Mouse (Mus musculus): Measurements from ENCODE around the gene Ric3. TPM values are rescaled to one million over a fixed set of nuclear protein-coding genes. Genes with fewer than 3 reads are reported as not detected.
A peak's percentile ranks its signal among the peaks of the same experiment; 100 is the strongest.

The Ric3 gene
- polyA plus RNA-seq, 1 experiment from 2014 or later, result 16.1 TPM

- WGBS, result 4% methylated on average over 3 of the region's 3 CpGs
These were observed 79.5 kb downstream of the Ric3 start for GRCm38 (mm10) chr7:109003653-109004052.

GRCm38 (mm10) chr7:109001971-109002370 lies 81.2 kb downstream of the Ric3 start:
- Histone ChIP-seq H3K4me1 (replicated peaks; ENCODE audit: control insufficient read depth, insufficient read depth, low read length) (no peaks in the 10 kb centered on the region), H3K27me3 (ENCODE audit: control insufficient read depth, insufficient read depth, low read length) (no peaks in the 10 kb centered on the region), H3K36me3 (ENCODE audit: control insufficient read depth, insufficient read depth, low read length) (no peaks in the 10 kb centered on the region), H3K4me3 (ENCODE audit: low read depth, low read length) (no peak overlapping the region), H3K4me2 (ENCODE audit: low read depth, low read length, severe bottlenecking) (no peak overlapping the region), H3K9ac (ENCODE audit: low read length) (no peak overlapping the region), H3K27ac (ENCODE audit: low read depth, low read length) (no peak overlapping the region), H3K9me3 (ENCODE audit: control insufficient read depth, low read length) (no peaks in the 10 kb centered on the region)
- 86% methylated on average over 4 of the region's 4 CpGs for WGBS
- ATAC-seq (replicated peaks; ENCODE audit: low FRiP score) (no peak), DNase-seq (ENCODE audit: low spot score) (no peak)

More at GRCm38 (mm10) chr7:109003653-109004052, 79.5 kb downstream of the Ric3 start:
- Histone ChIP-seq H3K36me3 (ENCODE audit: control insufficient read depth, insufficient read depth, low read length) (no peaks in the 10 kb centered on the region), H3K27me3 (ENCODE audit: control insufficient read depth, insufficient read depth, low read length) (no peaks in the 10 kb centered on the region), H3K9ac (ENCODE audit: low read length) (no peak overlapping the region), H3K4me2 (ENCODE audit: low read depth, low read length, severe bottlenecking) (no peak overlapping the region), H3K27ac (ENCODE audit: low read depth, low read length) (no peak overlapping the region), H3K4me3 (ENCODE audit: low read depth, low read length) (no peak overlapping the region), H3K4me1 (replicated peaks; ENCODE audit: control insufficient read depth, insufficient read depth, low read length) (no peaks in the 10 kb centered on the region), H3K9me3 (ENCODE audit: control insufficient read depth, low read length) (no peaks in the 10 kb centered on the region)
- no peak for ATAC-seq (replicated peaks; ENCODE audit: low FRiP score)
- DNase-seq (ENCODE audit: low spot score), result no peak

- DNase-seq (ENCODE audit: low spot score) (peak; percentile 68), ATAC-seq (replicated peaks; ENCODE audit: low FRiP score) (peak; percentile 77)
- no peaks in the 10 kb centered on the region for H3K9me3 ChIP-seq (ENCODE audit: control insufficient read depth, low read length)
- H3K4me3 ChIP-seq (ENCODE audit: low read depth, low read length), result no peak overlapping the region
- no peaks in the 10 kb centered on the region for H3K4me1 ChIP-seq (replicated peaks; ENCODE audit: control insufficient read depth, insufficient read depth, low read length)
- 47% methylated on average over 4 of the region's 4 CpGs for WGBS
- H3K27me3 ChIP-seq (ENCODE audit: control insufficient read depth, insufficient read depth, low read length), result no peaks in the 10 kb centered on the region
- no peaks in the 10 kb centered on the region for H3K36me3 ChIP-seq (ENCODE audit: control insufficient read depth, insufficient read depth, low read length)
- no peak overlapping the region for H3K27ac ChIP-seq (ENCODE audit: low read depth, low read length)
- H3K9ac ChIP-seq (ENCODE audit: low read length), result no peak overlapping the region
- H3K4me2 ChIP-seq (ENCODE audit: low read depth, low read length, severe bottlenecking), result no peak overlapping the region
These were observed 82.7 kb downstream of the Ric3 start for GRCm38 (mm10) chr7:109000315-109000954.

GRCm38 (mm10) chr7:108996156-108996555 lies 87.0 kb downstream of the Ric3 start:
- no peaks in the 10 kb centered on the region for H3K9me3 ChIP-seq (ENCODE audit: control insufficient read depth, low read length)
- no peaks in the 10 kb centered on the region for H3K27me3 ChIP-seq (ENCODE audit: control insufficient read depth, insufficient read depth, low read length)
- no peak overlapping the region for H3K4me3 ChIP-seq (ENCODE audit: low read depth, low read length)
- no peaks in the 10 kb centered on the region for H3K4me1 ChIP-seq (replicated peaks; ENCODE audit: control insufficient read depth, insufficient read depth, low read length)
- H3K4me2 ChIP-seq (ENCODE audit: low read depth, low read length, severe bottlenecking), result no peak overlapping the region
- no peak overlapping the region for H3K27ac ChIP-seq (ENCODE audit: low read depth, low read length)
- ATAC-seq (replicated peaks; ENCODE audit: low FRiP score), result no peak
- DNase-seq (ENCODE audit: low spot score), result no peak
- WGBS, result 78% methylated on average over 6 of the region's 6 CpGs
- no peaks in the 10 kb centered on the region for H3K36me3 ChIP-seq (ENCODE audit: control insufficient read depth, insufficient read depth, low read length)
- no peak overlapping the region for H3K9ac ChIP-seq (ENCODE audit: low read length)

- no peaks in the 10 kb centered on the region for H3K9me3 ChIP-seq (ENCODE audit: control insufficient read depth, low read length)
- H3K4me3 ChIP-seq (ENCODE audit: low read depth, low read length), result no peak overlapping the region
- no peaks in the 10 kb centered on the region for H3K36me3 ChIP-seq (ENCODE audit: control insufficient read depth, insufficient read depth, low read length)
- DNase-seq (ENCODE audit: low spot score), result no peak
- H3K4me1 ChIP-seq (replicated peaks; ENCODE audit: control insufficient read depth, insufficient read depth, low read length), result no peaks in the 10 kb centered on the region
- no peak overlapping the region for H3K9ac ChIP-seq (ENCODE audit: low read length)
- no peak for ATAC-seq (replicated peaks; ENCODE audit: low FRiP score)
- H3K27ac ChIP-seq (ENCODE audit: low read depth, low read length), result no peak overlapping the region
- H3K4me2 ChIP-seq (ENCODE audit: low read depth, low read length, severe bottlenecking), result no peak overlapping the region
- no peaks in the 10 kb centered on the region for H3K27me3 ChIP-seq (ENCODE audit: control insufficient read depth, insufficient read depth, low read length)
- 94% methylated on average over 3 of the region's 3 CpGs for WGBS
These were observed 89.2 kb downstream of the Ric3 start for GRCm38 (mm10) chr7:108993881-108994291.

- no peak overlapping the region for H3K27ac ChIP-seq (ENCODE audit: low read depth, low read length)
- H3K4me2 ChIP-seq (ENCODE audit: low read depth, low read length, severe bottlenecking), result no peak overlapping the region
- 87% methylated on average over 7 of the region's 7 CpGs for WGBS
- H3K9ac ChIP-seq (ENCODE audit: low read length), result no peak overlapping the region
- H3K4me1 ChIP-seq (replicated peaks; ENCODE audit: control insufficient read depth, insufficient read depth, low read length), result no peaks in the 10 kb centered on the region
- DNase-seq (ENCODE audit: low spot score), result no peak
- no peaks in the 10 kb centered on the region for H3K36me3 ChIP-seq (ENCODE audit: control insufficient read depth, insufficient read depth, low read length)
- no peak overlapping the region for H3K4me3 ChIP-seq (ENCODE audit: low read depth, low read length)
- no peaks in the 10 kb centered on the region for H3K27me3 ChIP-seq (ENCODE audit: control insufficient read depth, insufficient read depth, low read length)
- ATAC-seq (replicated peaks; ENCODE audit: low FRiP score), result no peak
- no peaks in the 10 kb centered on the region for H3K9me3 ChIP-seq (ENCODE audit: control insufficient read depth, low read length)
These were observed 89.9 kb downstream of the Ric3 start for GRCm38 (mm10) chr7:108993230-108993629.

- no peak overlapping the region for H3K4me3 ChIP-seq (ENCODE audit: low read depth, low read length)
- ATAC-seq (replicated peaks; ENCODE audit: low FRiP score) (no peak), DNase-seq (ENCODE audit: low spot score) (no peak)
- H3K36me3 ChIP-seq (ENCODE audit: control insufficient read depth, insufficient read depth, low read length), result no peaks in the 10 kb centered on the region
- H3K4me2 ChIP-seq (ENCODE audit: low read depth, low read length, severe bottlenecking), result no peak overlapping the region
- H3K9me3 ChIP-seq (ENCODE audit: control insufficient read depth, low read length), result no peaks in the 10 kb centered on the region
- 87% methylated on average over 9 of the region's 9 CpGs for WGBS
- no peaks in the 10 kb centered on the region for H3K27me3 ChIP-seq (ENCODE audit: control insufficient read depth, insufficient read depth, low read length)
- no peak overlapping the region for H3K9ac ChIP-seq (ENCODE audit: low read length)
- no peaks in the 10 kb centered on the region for H3K4me1 ChIP-seq (replicated peaks; ENCODE audit: control insufficient read depth, insufficient read depth, low read length)
- H3K27ac ChIP-seq (ENCODE audit: low read depth, low read length), result no peak overlapping the region
These were observed 91.9 kb downstream of the Ric3 start for GRCm38 (mm10) chr7:108991207-108991606.

- Histone ChIP-seq H3K9me3 (ENCODE audit: control insufficient read depth, low read length) (no peaks in the 10 kb centered on the region), H3K4me3 (ENCODE audit: low read depth, low read length) (no peak overlapping the region), H3K27me3 (ENCODE audit: control insufficient read depth, insufficient read depth, low read length) (no peaks in the 10 kb centered on the region), H3K36me3 (ENCODE audit: control insufficient read depth, insufficient read depth, low read length) (no peaks in the 10 kb centered on the region), H3K4me2 (ENCODE audit: low read depth, low read length, severe bottlenecking) (no peak overlapping the region), H3K27ac (ENCODE audit: low read depth, low read length) (no peak overlapping the region), H3K4me1 (replicated peaks; ENCODE audit: control insufficient read depth, insufficient read depth, low read length) (no peaks in the 10 kb centered on the region), H3K9ac (ENCODE audit: low read length) (no peak overlapping the region)
- 90% methylated on average over 2 of the region's 3 CpGs for WGBS
- ATAC-seq (replicated peaks; ENCODE audit: low FRiP score), result no peak
- no peak for DNase-seq (ENCODE audit: low spot score)
These were observed 97.0 kb downstream of the Ric3 start for GRCm38 (mm10) chr7:108985934-108986708.

Measured in forebrain, embryonic 11.5 days (tissue).